Mouse (Mus musculus) embryonic facial prominence, embryonic 15.5 days (tissue): ENCODE results near the gene Angpt4. TPM values are rescaled to one million over a fixed set of nuclear protein-coding genes. Genes with fewer than 3 reads are reported as not detected.

ENCODE experiments used
- ATAC-seq: fragments of 200-750 bp; cut with Nextera tagmentation; 2 replicates; pipeline ENCODE4 v1.8.0; 2017; ENCODE audit warnings: low read depth, moderate TSS enrichment; ENCODE audit not compliant: insufficient number of reproducible peaks, low FRiP score, low TSS enrichment
- H3K27ac ChIP-seq: fragments of 300-500 bp; sonication (generic); replicated peaks from 2 replicates; pipeline ENCODE4 v1.5.1; 2015; ENCODE audit warnings: mild to moderate bottlenecking, inconsistent platforms
- H3K27me3 ChIP-seq: fragments of 300-500 bp; sonication (generic); 2 replicates; pipeline ENCODE4 v1.6.1; 2015; ENCODE audit warnings: inconsistent platforms
- H3K36me3 ChIP-seq: fragments of 300-500 bp; sonication (generic); 2 replicates; pipeline ENCODE4 v1.6.1; 2015; ENCODE audit warnings: mild to moderate bottlenecking, inconsistent platforms
- H3K4me1 ChIP-seq: fragments of 300-500 bp; sonication (generic); 2 replicates; pipeline ENCODE4 v1.6.1; 2015; ENCODE audit warnings: inconsistent platforms
- H3K4me2 ChIP-seq: fragments of 300-500 bp; sonication (generic); replicated peaks from 2 replicates; pipeline ENCODE4 v1.6.1; 2015; ENCODE audit warnings: mild to moderate bottlenecking, inconsistent platforms
- H3K4me3 ChIP-seq: fragments of 300-500 bp; sonication (generic); replicated peaks from 2 replicates; pipeline ENCODE4 v1.5.1; 2015; ENCODE audit warnings: mild to moderate bottlenecking, inconsistent platforms
- H3K9ac ChIP-seq: fragments of 300-500 bp; sonication (generic); 2 replicates; pipeline ENCODE4 v1.6.1; 2015; ENCODE audit warnings: inconsistent platforms
- H3K9me3 ChIP-seq: fragments of 300-500 bp; sonication (generic); replicated peaks from 2 replicates; pipeline ENCODE4 v1.6.1; 2016; ENCODE audit warnings: inconsistent platforms
- WGBS: fragments of 180-500 bp; shearing (Covaris S2); methylation state at CpG from one replicate; pipeline ENCODE4 v1.1.7; 2015; 5-methylcytosine and 5-hydroxymethylcytosine counted together
- polyA plus RNA-seq: library from polyadenylated mRNA; unstranded; fragments of >200 nt; fragmentation: Nextera tagmentation; extraction: Ambion mirVana; gene quantifications from 2 replicates; pipeline ENCODE4 v1.2.1, GENCODE M21; 2015

Angpt4 gene
- polyA plus RNA-seq, 1 experiment from 2014 or later, result 1.4 TPM

- Histone ChIP-seq H3K27ac (no peak overlapping the region), H3K27me3 (no peaks in the 10 kb centered on the region), H3K4me1 (peaks cover 33% of the 10 kb centered on the region), H3K4me2 (no peak overlapping the region), H3K9ac (no peak overlapping the region), H3K36me3 (no peaks in the 10 kb centered on the region), H3K9me3 (no peaks in the 10 kb centered on the region), H3K4me3 (no peak overlapping the region)
- 67% methylated on average over 5 of the region's 5 CpGs for WGBS
- no peak for ATAC-seq
Observed at GRCm38 (mm10) chr2:151963319-151963718, 52.3 kb downstream of the Angpt4 start.

DNA sequence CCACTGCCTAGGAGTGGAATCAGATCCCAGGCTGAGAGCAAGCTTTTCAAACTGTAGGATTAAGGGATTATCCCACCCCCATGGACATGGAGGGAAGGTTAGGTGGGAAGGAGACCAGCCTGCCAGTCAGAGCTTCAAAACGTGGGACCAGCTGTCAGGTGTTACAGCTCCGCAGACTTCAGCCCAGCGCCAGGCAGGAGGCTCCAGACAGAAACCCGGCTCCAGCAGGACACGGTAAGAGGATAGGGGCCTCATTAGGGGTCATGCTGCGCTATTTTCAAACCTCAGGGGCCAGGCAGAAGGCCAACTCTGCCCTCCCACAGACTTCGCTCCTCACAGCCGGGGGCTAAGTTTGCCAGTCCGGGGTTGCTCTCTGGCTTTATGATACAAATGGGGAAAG lies 53.0 kb downstream of the Angpt4 start:
- Histone ChIP-seq H3K9ac (no peak overlapping the region), H3K4me3 (no peak overlapping the region), H3K4me2 (0 out of 2 replicates have a peak overlapping the region, but pooled peaks have one; percentile 2), H3K9me3 (no peaks in the 10 kb centered on the region), H3K36me3 (no peaks in the 10 kb centered on the region), H3K27ac (no peak overlapping the region), H3K27me3 (no peaks in the 10 kb centered on the region), H3K4me1 (peaks cover 39% of the 10 kb centered on the region)
- no peak for ATAC-seq
- WGBS, result 5% methylated on average over 9 of the region's 9 CpGs

GRCm38 (mm10) chr2:151967176-151967750 lies 56.3 kb downstream of the Angpt4 start:
- Histone ChIP-seq H3K4me3 (no peak overlapping the region), H3K9ac (no peak overlapping the region), H3K4me1 (peaks cover 53% of the 10 kb centered on the region), H3K27me3 (no peaks in the 10 kb centered on the region), H3K4me2 (no peak overlapping the region), H3K9me3 (no peaks in the 10 kb centered on the region), H3K36me3 (peaks cover 7% of the 10 kb centered on the region; the same call in 1 of the 2 replicates), H3K27ac (peak overlapping the region; percentile 35)
- WGBS, result 27% methylated on average over 9 of the region's 9 CpGs
- no peak for ATAC-seq

GRCm38 (mm10) chr2:151967792-151968191 lies 56.8 kb downstream of the Angpt4 start:
- no peak overlapping the region for H3K9ac ChIP-seq
- no peak for ATAC-seq
- peaks cover 7% of the 10 kb centered on the region; the same call in 1 of the 2 replicates for H3K36me3 ChIP-seq
- no peak overlapping the region for H3K4me2 ChIP-seq
- 73% methylated on average over 2 of the region's 2 CpGs for WGBS
- H3K27me3 ChIP-seq, result no peaks in the 10 kb centered on the region
- H3K9me3 ChIP-seq, result no peaks in the 10 kb centered on the region
- H3K4me1 ChIP-seq, result peaks cover 48% of the 10 kb centered on the region
- H3K27ac ChIP-seq, result peak overlapping the region; percentile 35
- no peak overlapping the region for H3K4me3 ChIP-seq

DNA sequence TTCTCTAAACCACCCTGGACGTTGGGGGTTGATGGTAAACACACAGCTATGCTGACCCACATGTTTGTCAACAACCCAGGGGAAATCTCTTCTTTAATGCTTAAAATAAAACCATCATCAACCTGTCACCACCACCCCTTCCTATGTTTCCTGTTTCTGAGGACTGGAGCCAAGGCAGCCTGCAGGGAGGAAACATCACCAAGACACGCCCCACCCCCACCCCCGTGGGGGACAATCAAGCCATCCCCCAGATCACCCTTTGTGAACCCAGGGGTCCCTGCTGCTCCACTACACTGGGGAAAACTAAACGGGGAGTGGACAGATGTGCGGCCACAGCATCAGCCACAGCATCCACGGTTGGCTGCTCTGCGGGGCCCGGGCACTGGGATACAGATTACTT lies 57.4 kb downstream of the Angpt4 start:
- Histone ChIP-seq H3K4me1 (peaks cover 46% of the 10 kb centered on the region), H3K4me2 (no peak overlapping the region), H3K36me3 (peaks cover 7% of the 10 kb centered on the region; the same call in 1 of the 2 replicates), H3K9me3 (no peaks in the 10 kb centered on the region), H3K4me3 (no peak overlapping the region), H3K9ac (no peak overlapping the region), H3K27me3 (peaks cover 4% of the 10 kb centered on the region; the same call in 1 of the 2 replicates), H3K27ac (no peak overlapping the region)
- ATAC-seq, result no peak
- 78% methylated on average over 8 of the region's 8 CpGs for WGBS

GRCm38 (mm10) chr2:151968986-151969385 lies 58.0 kb downstream of the Angpt4 start:
- Histone ChIP-seq H3K4me3 (no peak overlapping the region), H3K27me3 (peaks cover 9% of the 10 kb centered on the region; the same call in 1 of the 2 replicates), H3K4me2 (no peak overlapping the region), H3K9ac (no peak overlapping the region), H3K4me1 (peaks cover 47% of the 10 kb centered on the region), H3K9me3 (no peaks in the 10 kb centered on the region), H3K36me3 (peaks cover 7% of the 10 kb centered on the region; the same call in 1 of the 2 replicates), H3K27ac (no peak overlapping the region)
- WGBS, result 90% methylated on average over 7 of the region's 7 CpGs
- no peak for ATAC-seq

DNA sequence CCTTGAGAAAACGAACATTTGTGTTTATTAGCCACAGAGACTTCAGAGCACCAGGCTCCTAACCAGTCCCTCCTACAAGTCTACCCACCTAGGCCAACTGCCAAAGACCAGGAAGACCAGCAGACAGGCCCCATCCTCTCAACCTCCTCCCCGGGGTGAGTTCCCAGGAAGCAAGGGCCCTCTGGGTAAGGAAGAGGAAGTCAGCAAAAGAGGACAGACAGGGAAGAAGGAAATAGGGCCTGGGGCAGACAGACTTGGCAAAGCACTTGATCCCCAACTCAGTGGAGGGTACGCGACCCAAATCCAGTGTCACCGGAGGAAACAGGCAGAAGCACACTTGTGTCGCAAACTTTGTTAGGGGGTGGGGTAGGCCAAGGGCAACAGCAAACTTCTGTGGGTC lies 58.4 kb downstream of the Angpt4 start:
- no peak overlapping the region for H3K4me3 ChIP-seq
- no peak overlapping the region for H3K9ac ChIP-seq
- H3K27ac ChIP-seq, result no peak overlapping the region
- no peak for ATAC-seq
- H3K4me2 ChIP-seq, result no peak overlapping the region
- WGBS, result 89% methylated on average over 6 of the region's 6 CpGs
- H3K9me3 ChIP-seq, result no peaks in the 10 kb centered on the region
- peaks cover 46% of the 10 kb centered on the region for H3K4me1 ChIP-seq
- H3K27me3 ChIP-seq, result peaks cover 11% of the 10 kb centered on the region; the same call in 1 of the 2 replicates
- H3K36me3 ChIP-seq, result peaks cover 7% of the 10 kb centered on the region; the same call in 1 of the 2 replicates

- H3K9ac ChIP-seq, result peak overlapping the region; percentile 21; the same call in 1 of the 2 replicates
- H3K4me2 ChIP-seq, result peak overlapping the region; percentile 51
- peaks cover 45% of the 10 kb centered on the region for H3K4me1 ChIP-seq
- WGBS, result 46% methylated on average over 53 of the region's 53 CpGs
- peak overlapping the region; percentile 31 for H3K4me3 ChIP-seq
- peaks cover 16% of the 10 kb centered on the region; the same call in 1 of the 2 replicates for H3K27me3 ChIP-seq
- H3K36me3 ChIP-seq, result peaks cover 7% of the 10 kb centered on the region; the same call in 1 of the 2 replicates
- ATAC-seq, result peak; percentile 78
- no peaks in the 10 kb centered on the region for H3K9me3 ChIP-seq
- H3K27ac ChIP-seq, result peak overlapping the region; percentile 45
Observed at GRCm38 (mm10) chr2:151970191-151971172, 59.5 kb downstream of the Angpt4 start.

DNA sequence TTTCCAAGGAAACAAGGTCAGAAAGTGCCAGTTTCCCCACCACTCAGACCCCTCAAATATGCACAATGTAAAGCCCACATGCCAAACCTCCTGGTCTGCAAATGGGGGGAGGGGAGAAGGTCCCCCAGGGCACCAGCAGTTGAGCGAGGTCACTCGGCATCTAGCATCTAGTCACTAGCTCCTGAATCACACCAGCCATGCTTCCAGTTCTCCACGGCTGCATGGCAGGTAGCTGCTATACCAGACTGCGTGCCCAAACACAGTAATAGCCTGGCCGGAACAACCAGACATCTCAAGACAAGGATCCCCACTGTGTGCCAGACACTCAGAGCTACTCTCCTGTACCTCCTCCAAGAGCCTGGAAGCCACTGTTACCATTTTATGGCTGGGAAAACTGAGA lies 60.7 kb downstream of the Angpt4 start:
- H3K4me1 ChIP-seq, result peaks cover 45% of the 10 kb centered on the region
- H3K4me2 ChIP-seq, result peak overlapping the region; percentile 51; the same call in 1 of the 2 replicates
- H3K4me3 ChIP-seq, result no peak overlapping the region
- 87% methylated on average over 5 of the region's 5 CpGs for WGBS
- H3K27ac ChIP-seq, result no peak overlapping the region
- ATAC-seq, result no peak
- H3K27me3 ChIP-seq, result peaks cover 16% of the 10 kb centered on the region; the same call in 1 of the 2 replicates
- peaks cover 7% of the 10 kb centered on the region; the same call in 1 of the 2 replicates for H3K36me3 ChIP-seq
- no peaks in the 10 kb centered on the region for H3K9me3 ChIP-seq
- H3K9ac ChIP-seq, result no peak overlapping the region

GRCm38 (mm10) chr2:151972880-151973594 lies 62.0 kb downstream of the Angpt4 start:
- Histone ChIP-seq H3K4me1 (peaks cover 52% of the 10 kb centered on the region), H3K27ac (peak overlapping the region; percentile 71), H3K9ac (no peak overlapping the region)

More at GRCm38 (mm10) chr2:151972880-151973594, 62.0 kb downstream of the Angpt4 start:
- Histone ChIP-seq H3K9me3 (no peaks in the 10 kb centered on the region), H3K36me3 (peaks cover 7% of the 10 kb centered on the region; the same call in 1 of the 2 replicates), H3K4me2 (peak overlapping the region; percentile 51), H3K27me3 (peaks cover 16% of the 10 kb centered on the region; the same call in 1 of the 2 replicates), H3K4me3 (peak overlapping the region; percentile 36)
- 0 out of 2 replicates have a peak, but pooled peaks have one; percentile 45 for ATAC-seq
- 24% methylated on average over 23 of the region's 23 CpGs for WGBS
